Mouse (Mus musculus) kidney, embryonic 14.5 days (tissue): ENCODE measurements at regions not wholly inside any gene's neighbourhood (a gene's known extent, or its start where the extent isn't known, plus 50 kb on each side); places are given as distances from the start of the nearest gene placed in this dataset.

Source experiments
- ATAC-seq: fragments of 200-750 bp; cut with Nextera tagmentation; 2 replicates; pipeline ENCODE4 v1.8.0; 2017; ENCODE audit warnings: moderate number of reproducible peaks, mild to moderate bottlenecking, moderate TSS enrichment, moderate library complexity; ENCODE audit not compliant: low FRiP score, low TSS enrichment
- H3K27ac ChIP-seq: fragments of 300-500 bp; sonication (generic); 2 replicates; pipeline ENCODE4 v1.5.1; 2014; ENCODE audit warnings: low read depth, mild to moderate bottlenecking, low read length, moderate library complexity, mixed read lengths
- H3K27me3 ChIP-seq: fragments of 300-500 bp; sonication (generic); 2 replicates; pipeline ENCODE4 v1.6.1; 2014; ENCODE audit warnings: mild to moderate bottlenecking, low read length; ENCODE audit not compliant: control insufficient read depth, insufficient read depth
- H3K36me3 ChIP-seq: fragments of 300-500 bp; sonication (generic); 2 replicates; pipeline ENCODE4 v1.6.1; 2014; ENCODE audit warnings: low read length, mixed read lengths; ENCODE audit not compliant: control insufficient read depth, insufficient read depth
- H3K4me1 ChIP-seq: fragments of 300-500 bp; sonication (generic); 2 replicates; pipeline ENCODE4 v1.6.1; 2014; ENCODE audit warnings: low read length, mixed read lengths; ENCODE audit not compliant: control insufficient read depth, insufficient read depth
- H3K4me2 ChIP-seq: fragments of 300-500 bp; sonication (generic); replicated peaks from 2 replicates; pipeline ENCODE4 v1.6.1; 2014; ENCODE audit warnings: low read depth, mild to moderate bottlenecking, low read length
- H3K4me3 ChIP-seq: fragments of 300-500 bp; sonication (generic); 2 replicates; pipeline ENCODE4 v1.5.1; 2014; ENCODE audit warnings: mild to moderate bottlenecking, low read length
- H3K9ac ChIP-seq: fragments of 300-500 bp; sonication (generic); 2 replicates; pipeline ENCODE4 v1.6.1; 2014; ENCODE audit warnings: low read depth, mild to moderate bottlenecking, low read length, moderate library complexity
- H3K9me3 ChIP-seq: fragments of 300-500 bp; sonication (generic); 2 replicates; pipeline ENCODE4 v1.6.1; 2016; ENCODE audit warnings: low read length; ENCODE audit not compliant: control insufficient read depth
- WGBS: fragments of 180-500 bp; shearing (Covaris S2); extraction: QIAGEN DNeasy Blood & Tissue Kit; methylation state at CpG from one replicate; pipeline ENCODE4 v1.1.7; 2014; 5-methylcytosine and 5-hydroxymethylcytosine counted together

DNA sequence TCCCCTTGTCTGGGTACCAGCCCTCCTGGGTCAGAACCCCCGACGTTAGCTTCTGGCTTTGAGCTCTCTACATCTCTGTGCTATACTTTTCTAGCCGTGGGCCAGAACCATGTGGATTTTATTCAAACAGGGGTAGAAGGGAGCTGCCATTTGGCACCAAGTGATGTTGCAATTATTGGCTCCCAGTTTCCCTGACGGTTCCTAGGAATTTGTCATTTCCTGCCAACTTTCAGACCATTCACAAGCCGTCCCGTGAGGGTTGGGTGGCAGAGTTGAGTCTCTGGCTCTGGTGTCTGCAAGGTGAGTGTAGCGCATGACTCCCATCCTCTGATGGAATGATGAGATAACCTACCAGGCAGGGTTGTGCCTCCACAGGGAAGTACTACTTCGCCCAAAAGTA lies 181.2 kb upstream of the Zdhhc25 start:
- Histone ChIP-seq H3K4me1 (no peaks in the 10 kb centered on the region), H3K9ac (no peak overlapping the region), H3K4me3 (no peak overlapping the region), H3K9me3 (peaks cover 5% of the 10 kb centered on the region), H3K27ac (no peak overlapping the region), H3K4me2 (no peak overlapping the region), H3K27me3 (no peaks in the 10 kb centered on the region), H3K36me3 (no peaks in the 10 kb centered on the region)
- no peak for ATAC-seq
- 71% methylated on average over 8 of the region's 8 CpGs for WGBS

DNA sequence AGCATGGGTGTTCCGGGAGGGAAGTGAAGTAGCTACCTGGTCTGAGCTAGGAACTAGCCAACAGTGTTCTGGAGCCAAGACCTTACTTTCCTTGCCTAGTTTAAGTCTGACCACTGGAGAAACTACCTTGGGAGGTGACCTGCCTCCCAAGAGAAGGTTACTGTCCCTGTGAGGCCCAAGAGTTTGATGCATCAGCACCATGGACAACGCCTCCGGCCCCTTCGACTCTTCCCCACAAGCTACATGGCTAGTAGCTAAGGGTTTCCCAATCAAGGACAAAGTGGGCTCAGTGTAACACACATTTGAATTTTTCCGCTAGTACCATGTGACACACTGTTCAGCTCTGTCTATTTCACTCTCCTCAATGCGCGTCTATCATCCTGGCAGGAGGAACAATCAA lies 171.7 kb upstream of the Zdhhc25 start:
- Histone ChIP-seq H3K4me1 (no peaks in the 10 kb centered on the region), H3K27me3 (no peaks in the 10 kb centered on the region), H3K36me3 (no peaks in the 10 kb centered on the region), H3K27ac (no peak overlapping the region), H3K9ac (no peak overlapping the region), H3K9me3 (peaks cover 3% of the 10 kb centered on the region), H3K4me2 (no peak overlapping the region), H3K4me3 (no peak overlapping the region)
- 73% methylated on average over 7 of the region's 7 CpGs for WGBS
- ATAC-seq: no peak

DNA sequence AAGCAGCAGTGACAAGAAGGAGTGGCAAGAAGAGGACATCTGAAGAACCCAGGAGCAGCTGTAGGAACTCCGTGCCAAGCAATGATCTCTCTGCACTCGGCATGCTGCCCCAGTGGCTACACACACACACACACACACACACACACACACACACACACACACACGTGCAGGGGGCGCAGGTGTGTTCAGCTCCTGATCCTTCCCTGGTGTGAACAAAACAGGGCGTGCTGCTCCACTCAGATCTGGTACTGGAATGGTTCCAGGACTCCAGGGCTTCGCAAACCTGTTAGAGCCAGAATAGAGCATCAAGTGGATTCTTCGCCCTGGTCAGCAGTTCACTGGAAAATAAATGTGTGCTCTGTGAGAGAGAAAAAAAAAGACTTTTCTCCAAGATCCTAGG lies 169.2 kb upstream of the Zdhhc25 start:
- H3K4me3 ChIP-seq: no peak overlapping the region
- H3K27me3 ChIP-seq: no peaks in the 10 kb centered on the region
- no peak for ATAC-seq
- H3K9me3 ChIP-seq: no peaks in the 10 kb centered on the region
- WGBS: 85% methylated on average over 7 of the region's 7 CpGs
- no peaks in the 10 kb centered on the region for H3K36me3 ChIP-seq
- H3K4me1 ChIP-seq: no peaks in the 10 kb centered on the region
- no peak overlapping the region for H3K4me2 ChIP-seq
- no peak overlapping the region for H3K27ac ChIP-seq
- H3K9ac ChIP-seq: no peak overlapping the region

DNA sequence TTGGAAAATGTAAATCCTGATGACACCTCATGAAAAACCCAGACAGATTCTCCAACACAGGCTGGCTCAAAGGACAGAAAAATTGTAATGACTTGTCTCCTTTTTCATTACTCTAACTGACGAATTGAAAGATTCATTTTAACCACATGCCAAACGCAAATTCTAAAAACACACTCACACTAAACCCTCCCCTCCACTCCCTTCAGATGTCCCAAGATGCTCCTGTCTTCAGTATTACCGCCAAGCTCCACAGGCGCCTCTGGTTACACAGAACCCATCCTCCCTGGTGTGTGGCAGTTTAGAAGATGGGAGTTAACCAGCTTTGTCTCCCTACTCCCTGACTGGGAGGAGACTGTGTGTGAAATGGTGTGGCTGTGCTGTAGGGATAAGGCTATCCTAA lies 151.8 kb upstream of the Zdhhc25 start:
- Histone ChIP-seq H3K4me2 (no peak overlapping the region), H3K27me3 (no peaks in the 10 kb centered on the region), H3K9me3 (no peaks in the 10 kb centered on the region), H3K4me1 (no peaks in the 10 kb centered on the region), H3K36me3 (no peaks in the 10 kb centered on the region), H3K4me3 (no peak overlapping the region), H3K27ac (no peak overlapping the region), H3K9ac (no peak overlapping the region)
- ATAC-seq: no peak
- 80% methylated on average over 4 of the region's 4 CpGs for WGBS

DNA sequence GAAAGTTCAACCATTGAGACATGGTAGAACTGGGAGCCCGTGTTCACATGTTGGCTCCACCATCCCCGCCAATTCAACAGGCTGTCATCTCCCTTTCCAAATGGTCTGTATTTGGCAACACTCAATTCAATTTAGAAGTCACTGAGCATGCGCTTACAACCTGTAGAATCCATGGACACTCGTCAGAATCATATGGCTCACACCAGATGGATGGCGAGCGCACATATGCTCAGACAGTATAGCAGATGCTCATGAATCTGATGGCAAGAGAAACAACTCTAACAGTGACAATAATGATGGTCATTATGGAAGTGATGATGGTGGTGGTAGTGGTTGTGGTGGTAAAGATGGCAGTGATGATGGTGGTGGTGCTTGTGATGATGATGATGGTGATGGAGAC lies 148.9 kb upstream of the Zdhhc25 start:
- H3K4me3 ChIP-seq: no peak overlapping the region
- WGBS: 93% methylated on average over 6 of the region's 6 CpGs
- no peak overlapping the region for H3K27ac ChIP-seq
- H3K27me3 ChIP-seq: no peaks in the 10 kb centered on the region
- H3K9me3 ChIP-seq: no peaks in the 10 kb centered on the region
- H3K4me2 ChIP-seq: no peak overlapping the region
- no peak for ATAC-seq
- no peaks in the 10 kb centered on the region for H3K4me1 ChIP-seq
- H3K9ac ChIP-seq: no peak overlapping the region
- no peaks in the 10 kb centered on the region for H3K36me3 ChIP-seq

DNA sequence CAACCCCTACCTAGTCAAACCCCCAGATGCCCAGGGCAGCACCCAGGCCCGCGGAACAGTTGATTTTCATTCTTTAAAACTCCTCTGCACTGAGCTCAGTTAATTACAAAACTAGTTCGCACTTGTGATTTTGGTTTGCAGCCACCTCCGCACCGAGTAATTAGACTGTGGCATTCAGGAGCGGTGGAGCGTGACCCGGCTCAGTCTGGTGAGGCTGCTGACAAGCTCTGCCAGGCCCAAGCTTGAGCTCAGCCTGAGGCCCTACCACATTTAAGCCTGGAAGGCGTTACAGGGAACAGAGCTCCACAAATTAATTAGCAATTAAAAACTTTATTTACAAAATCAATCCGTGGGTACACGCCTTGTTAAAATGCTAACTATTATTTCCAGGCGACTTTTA lies 132.0 kb upstream of the Zdhhc25 start:
- Histone ChIP-seq H3K4me3 (no peak overlapping the region), H3K9ac (no peak overlapping the region), H3K27ac (no peak overlapping the region), H3K36me3 (no peaks in the 10 kb centered on the region), H3K9me3 (no peaks in the 10 kb centered on the region), H3K4me1 (no peaks in the 10 kb centered on the region), H3K4me2 (no peak overlapping the region), H3K27me3 (no peaks in the 10 kb centered on the region)
- ATAC-seq: peak; percentile 81; the same call in 1 of the 2 replicates
- WGBS: 34% methylated on average over 12 of the region's 12 CpGs

DNA sequence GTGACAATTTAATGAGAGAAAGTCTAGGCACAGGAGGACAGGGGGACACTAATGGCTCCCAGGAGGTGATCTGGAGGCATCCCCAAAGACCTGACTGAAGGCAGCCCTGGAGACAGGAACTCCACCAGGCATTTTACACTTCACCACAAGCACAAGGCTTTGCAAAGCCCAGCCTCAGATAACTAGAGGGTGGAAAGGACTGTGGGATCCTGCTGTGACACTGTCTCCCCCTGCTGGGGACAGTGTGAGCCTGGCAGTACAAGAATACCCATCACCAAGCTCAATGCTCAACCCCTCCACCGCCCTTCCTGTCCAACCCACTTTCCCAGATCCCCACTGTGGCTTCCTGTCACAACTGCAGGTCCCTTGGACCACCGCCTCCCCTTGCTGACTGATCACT lies 131.3 kb upstream of the Zdhhc25 start:
- peak; percentile 62 for ATAC-seq
- Histone ChIP-seq H3K27ac (no peak overlapping the region), H3K9me3 (no peaks in the 10 kb centered on the region), H3K4me1 (no peaks in the 10 kb centered on the region), H3K36me3 (no peaks in the 10 kb centered on the region), H3K4me2 (no peak overlapping the region), H3K27me3 (no peaks in the 10 kb centered on the region), H3K9ac (no peak overlapping the region), H3K4me3 (no peak overlapping the region)
- whole genome bisulfite sequencing: 44% methylated on average over 2 of the region's 2 CpGs

DNA sequence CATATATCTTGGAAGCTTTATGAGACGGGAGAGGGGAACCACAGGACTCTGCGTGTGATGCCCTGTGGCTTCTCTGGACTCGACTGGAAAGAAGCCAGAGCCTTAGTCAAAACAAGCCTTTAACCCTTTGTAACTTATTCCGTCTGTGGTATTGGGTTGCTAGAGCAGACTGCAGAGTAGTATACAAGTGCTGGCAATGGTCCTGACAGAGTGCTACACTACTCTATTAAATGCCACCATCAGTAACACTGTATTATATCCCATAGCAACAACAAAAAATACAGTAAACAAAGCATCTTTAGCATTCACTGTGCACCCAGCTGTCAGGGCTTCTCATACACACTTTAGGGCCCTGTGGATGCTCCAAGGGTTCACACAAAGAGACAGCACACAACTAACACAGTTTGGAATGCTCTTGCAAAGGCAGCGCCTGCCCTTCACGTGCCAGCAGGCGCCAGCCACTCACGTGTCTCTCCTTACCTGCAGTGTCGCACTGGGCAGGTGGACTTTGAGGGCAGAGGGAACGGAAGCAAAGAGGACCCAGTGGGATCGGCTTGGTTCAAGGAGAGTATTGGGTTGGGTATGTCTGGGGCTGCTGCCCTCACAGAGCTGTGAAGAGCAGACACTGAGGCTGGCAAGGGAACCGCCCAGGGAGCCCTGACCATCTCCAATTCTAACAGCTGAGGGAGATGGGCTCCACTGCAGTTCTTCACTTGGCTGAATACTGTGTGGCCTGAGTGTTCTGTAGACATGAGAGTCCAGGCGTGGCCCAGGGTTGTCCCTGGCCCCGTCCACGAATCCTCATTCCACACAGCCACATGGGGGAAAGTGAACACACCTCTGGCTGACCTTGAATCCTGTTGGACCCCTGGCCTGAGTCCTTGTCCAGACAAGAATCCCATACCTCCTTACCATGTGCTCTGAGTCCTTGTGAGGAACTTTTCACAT lies 130.3 kb upstream of the Zdhhc25 start:
- no peak overlapping the region for H3K9ac ChIP-seq
- no peak overlapping the region for H3K27ac ChIP-seq
- H3K36me3 ChIP-seq: no peaks in the 10 kb centered on the region
- WGBS: 79% methylated on average over 15 of the region's 15 CpGs
- H3K4me2 ChIP-seq: no peak overlapping the region
- no peaks in the 10 kb centered on the region for H3K27me3 ChIP-seq
- H3K4me1 ChIP-seq: no peaks in the 10 kb centered on the region
- H3K9me3 ChIP-seq: no peaks in the 10 kb centered on the region
- no peak overlapping the region for H3K4me3 ChIP-seq
- no peak for ATAC-seq

DNA sequence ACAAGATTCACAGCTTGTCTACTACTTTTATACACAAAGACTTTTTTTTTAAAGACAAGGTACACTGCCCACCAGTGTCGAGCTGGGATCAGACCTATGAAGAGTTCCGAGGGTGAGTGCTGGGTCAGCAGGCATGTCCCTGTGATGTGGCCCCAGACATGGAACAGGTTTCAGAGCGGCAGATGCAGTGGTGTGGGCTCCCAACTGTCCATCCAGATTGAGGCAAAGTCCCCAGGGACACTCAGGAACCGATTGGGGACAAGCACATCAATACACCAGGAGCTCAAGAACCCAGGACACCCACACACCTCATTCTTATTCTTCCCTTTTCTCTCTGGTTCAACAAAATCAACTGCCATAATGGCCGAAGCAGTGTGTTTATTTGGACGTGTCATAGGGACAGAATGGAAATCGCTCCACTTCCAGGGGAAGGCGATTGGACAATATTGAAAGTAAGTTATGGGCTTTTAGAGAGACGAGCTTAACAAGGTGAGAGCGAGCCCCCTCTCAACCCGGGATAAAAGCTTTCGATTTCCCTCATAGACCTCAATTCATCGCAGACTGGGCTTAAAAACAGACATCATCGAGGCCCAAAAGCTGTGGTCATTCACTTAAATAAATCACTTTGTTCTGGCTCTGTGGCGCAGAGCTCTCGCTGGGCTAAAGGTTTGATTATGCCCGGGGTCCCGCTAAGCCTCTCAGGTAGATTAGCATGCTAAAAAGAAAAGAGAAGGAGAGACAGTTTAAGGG lies 127.6 kb upstream of the Zdhhc25 start:
- Histone ChIP-seq H3K9ac (no peak overlapping the region), H3K4me2 (no peak overlapping the region), H3K4me3 (no peak overlapping the region), H3K27ac (no peak overlapping the region), H3K36me3 (no peaks in the 10 kb centered on the region), H3K9me3 (no peaks in the 10 kb centered on the region), H3K27me3 (no peaks in the 10 kb centered on the region), H3K4me1 (no peaks in the 10 kb centered on the region)
- 73% methylated on average over 18 of the region's 18 CpGs for WGBS
- ATAC-seq: no peak
